Mouse (Mus musculus): Measurements from ENCODE around the gene Sbf2. TPM values are rescaled to one million over a fixed set of nuclear protein-coding genes. Genes with fewer than 3 reads are reported as not detected.

Gene Sbf2
- total RNA-seq, 2 experiments from 2014 or later: 54.7 to 55.2 TPM

GRCm38 (mm10) chr7:110281435-110282256 lies 333.1 kb downstream of the Sbf2 start:
- intact Hi-C loops (cut with DNase I): loop anchor here (10.0 kb wide), 1 partner anchor 733 kb away; no protein-coding TSS in a partner anchor
- Histone ChIP-seq H3K4me3 (no peak overlapping the region), H3K27ac (no peak overlapping the region)
- no peak for DNase-seq (ENCODE audit: extremely low spot score in 1 of 2, low spot score in 2 of 2)
- no peak for TF ChIP-seq CTCF (IDR thresholded peaks at IDR 0.05)

- no peak for TF ChIP-seq CTCF (IDR thresholded peaks at IDR 0.05)
- no peak overlapping the region for H3K27ac ChIP-seq
These were observed 335.5 kb downstream of the Sbf2 start for GRCm38 (mm10) chr7:110279183-110279582.

GRCm38 (mm10) chr7:110277734-110278245 lies 336.9 kb downstream of the Sbf2 start:
- intact Hi-C loops (cut with DNase I): no loop called here
- no peak for TF ChIP-seq CTCF (IDR thresholded peaks at IDR 0.05)
- H3K4me3 ChIP-seq: no peak overlapping the region
- H3K27ac ChIP-seq: no peak overlapping the region
- DNase-seq (ENCODE audit: extremely low spot score in 1 of 2, low spot score in 2 of 2): no peak

More at GRCm38 (mm10) chr7:110279183-110279582, 335.5 kb downstream of the Sbf2 start:
- H3K4me3 ChIP-seq: no peak overlapping the region
- DNase-seq (ENCODE audit: extremely low spot score in 1 of 2, low spot score in 2 of 2): no peak
- intact Hi-C loops (cut with DNase I): no loop called here

GRCm38 (mm10) chr7:110272434-110272833 lies 342.3 kb downstream of the Sbf2 start:
- no peak overlapping the region for H3K27ac ChIP-seq

GRCm38 (mm10) chr7:110271814-110272213 lies 342.9 kb downstream of the Sbf2 start:
- DNase-seq (ENCODE audit: extremely low spot score in 1 of 2, low spot score in 2 of 2): no peak
- Histone ChIP-seq H3K4me3 (no peak overlapping the region), H3K27ac (no peak overlapping the region)
- no peak for TF ChIP-seq CTCF (IDR thresholded peaks at IDR 0.05)
- intact Hi-C loops (cut with DNase I): no loop called here

More at GRCm38 (mm10) chr7:110272434-110272833, 342.3 kb downstream of the Sbf2 start:
- H3K4me3 ChIP-seq: no peak overlapping the region
- no peak for TF ChIP-seq CTCF (IDR thresholded peaks at IDR 0.05)
- intact Hi-C loops (cut with DNase I): no loop called here
- no peak for DNase-seq (ENCODE audit: extremely low spot score in 1 of 2, low spot score in 2 of 2)

GRCm38 (mm10) chr7:110270455-110270854 lies 344.3 kb downstream of the Sbf2 start:
- TF ChIP-seq CTCF (IDR thresholded peaks at IDR 0.05): no peak
- DNase-seq (ENCODE audit: extremely low spot score in 1 of 2, low spot score in 2 of 2): no peak
- Histone ChIP-seq H3K4me3 (no peak overlapping the region), H3K27ac (no peak overlapping the region)
- intact Hi-C loops (cut with DNase I): no loop called here

- TF ChIP-seq CTCF (IDR thresholded peaks at IDR 0.05): no peak
- DNase-seq (ENCODE audit: extremely low spot score in 1 of 2, low spot score in 2 of 2): no peak
- intact Hi-C loops (cut with DNase I): no loop called here
- Histone ChIP-seq H3K4me3 (no peak overlapping the region), H3K27ac (no peak overlapping the region)
These were observed 344.9 kb downstream of the Sbf2 start for GRCm38 (mm10) chr7:110269777-110270176.

GRCm38 (mm10) chr7:110268511-110268910 lies 346.2 kb downstream of the Sbf2 start:
- no peak overlapping the region for H3K27ac ChIP-seq
- DNase-seq (ENCODE audit: extremely low spot score in 1 of 2, low spot score in 2 of 2): no peak
- TF ChIP-seq CTCF (IDR thresholded peaks at IDR 0.05): no peak; the same call in 1 of the 2 replicates
- intact Hi-C loops (cut with DNase I): no loop called here
- no peak overlapping the region for H3K4me3 ChIP-seq

- no peak overlapping the region for H3K27ac ChIP-seq
- TF ChIP-seq CTCF (IDR thresholded peaks at IDR 0.05): no peak
- intact Hi-C loops (cut with DNase I): no loop called here
- no peak overlapping the region for H3K4me3 ChIP-seq
- DNase-seq (ENCODE audit: extremely low spot score in 1 of 2, low spot score in 2 of 2): no peak
These were observed 346.7 kb downstream of the Sbf2 start for GRCm38 (mm10) chr7:110267994-110268393.

- TF ChIP-seq CTCF (IDR thresholded peaks at IDR 0.05): no peak
- DNase-seq (ENCODE audit: extremely low spot score in 1 of 2, low spot score in 2 of 2): no peak
- Histone ChIP-seq H3K4me3 (no peak overlapping the region), H3K27ac (no peak overlapping the region)
- intact Hi-C loops (cut with DNase I): no loop called here
These were observed 347.7 kb downstream of the Sbf2 start for GRCm38 (mm10) chr7:110267014-110267413.

GRCm38 (mm10) chr7:110265796-110266195 lies 348.9 kb downstream of the Sbf2 start:
- peak; percentile 98 for TF ChIP-seq CTCF (IDR thresholded peaks at IDR 0.05)
- Histone ChIP-seq H3K4me3 (no peak overlapping the region), H3K27ac (no peak overlapping the region)
- intact Hi-C loops (cut with DNase I): loop anchor here (1.0 kb wide), 1 partner anchor 101 kb away; no protein-coding TSS in a partner anchor
- DNase-seq (ENCODE audit: extremely low spot score in 1 of 2, low spot score in 2 of 2): peak; percentile 75 to 81

- no peak for DNase-seq (ENCODE audit: extremely low spot score in 1 of 2, low spot score in 2 of 2)
- no peak overlapping the region for H3K4me3 ChIP-seq
- H3K27ac ChIP-seq: no peak overlapping the region
- intact Hi-C loops (cut with DNase I): loop anchor here (5.0 kb wide), 1 partner anchor 41 kb away; the partner anchor contains the start of gene Swap70
- TF ChIP-seq CTCF (IDR thresholded peaks at IDR 0.05): no peak
These were observed 351.2 kb downstream of the Sbf2 start for GRCm38 (mm10) chr7:110263474-110263873.

Data from left cerebral cortex, adult 2 months (tissue).